Mouse (Mus musculus) kidney, postnatal 4 days (tissue): ENCODE data around the gene Gm20388.

Experiments used
- DNase-seq, 2 experiments: peaks; one replicate each; pipeline ENCODE4 v3.0.0; 2021; ENCODE audit warnings: mixed read lengths in 2 of 2

Gene Gm20388

GRCm38 (mm10) chr8:121200069-121200468 lies 1289.4 kb downstream of the Gm20388 start:
- peak; percentile 61 to 76 for DNase-seq

GRCm38 (mm10) chr8:121200979-121201378 lies 1290.3 kb downstream of the Gm20388 start:
- peak; percentile 58 to 69 for DNase-seq

GRCm38 (mm10) chr8:121201651-121202050 lies 1291.0 kb downstream of the Gm20388 start:
- no peak for DNase-seq

GRCm38 (mm10) chr8:121203612-121204376 lies 1293.2 kb downstream of the Gm20388 start:
- peak in 1 of 2 experiments; percentile 38 for DNase-seq

- no peak for DNase-seq
Measured at GRCm38 (mm10) chr8:121207171-121207570, 1296.5 kb downstream of the Gm20388 start.

- DNase-seq, result no peak
Measured at GRCm38 (mm10) chr8:121210627-121211026, 1300.0 kb downstream of the Gm20388 start.

- DNase-seq, result peak in 1 of 2 experiments; percentile 53
Measured at GRCm38 (mm10) chr8:121213236-121213635, 1302.6 kb downstream of the Gm20388 start.

- DNase-seq, result no peak
Measured at GRCm38 (mm10) chr8:121213651-121214050, 1303.0 kb downstream of the Gm20388 start.

GRCm38 (mm10) chr8:121214975-121215374 lies 1304.3 kb downstream of the Gm20388 start:
- DNase-seq, result no peak

- no peak for DNase-seq
Measured at GRCm38 (mm10) chr8:121216441-121216949, 1305.9 kb downstream of the Gm20388 start.

- DNase-seq, result peak; percentile 71
Measured at GRCm38 (mm10) chr8:121218486-121218885, 1307.8 kb downstream of the Gm20388 start.

GRCm38 (mm10) chr8:121220103-121220899 lies 1309.7 kb downstream of the Gm20388 start:
- DNase-seq, result peak; percentile 65 to 74

GRCm38 (mm10) chr8:121224709-121225108 lies 1314.1 kb downstream of the Gm20388 start:
- no peak for DNase-seq

- no peak for DNase-seq
Measured at GRCm38 (mm10) chr8:121227756-121228155, 1317.1 kb downstream of the Gm20388 start.

- DNase-seq, result peak; percentile 58 to 66
Measured at GRCm38 (mm10) chr8:121228892-121229291, 1318.3 kb downstream of the Gm20388 start.

GRCm38 (mm10) chr8:121229550-121229949 lies 1318.9 kb downstream of the Gm20388 start:
- DNase-seq, result no peak

- DNase-seq, result no peak
Measured at GRCm38 (mm10) chr8:121233196-121233595, 1322.6 kb downstream of the Gm20388 start.

GRCm38 (mm10) chr8:121234915-121235314 lies 1324.3 kb downstream of the Gm20388 start:
- DNase-seq, result peak; percentile 67 to 70

GRCm38 (mm10) chr8:121239640-121240039 lies 1329.0 kb downstream of the Gm20388 start:
- no peak for DNase-seq

GRCm38 (mm10) chr8:121241761-121242552 lies 1331.3 kb downstream of the Gm20388 start:
- DNase-seq, result peak; percentile 78 to 82

GRCm38 (mm10) chr8:121242671-121243070 lies 1332.0 kb downstream of the Gm20388 start:
- peak in 1 of 2 experiments; percentile 41 for DNase-seq

- DNase-seq, result peak in 1 of 2 experiments; percentile 36
Measured at GRCm38 (mm10) chr8:121248823-121249222, 1338.2 kb downstream of the Gm20388 start.

- DNase-seq, result no peak
Measured at GRCm38 (mm10) chr8:121249433-121249832, 1338.8 kb downstream of the Gm20388 start.
